Mouse (Mus musculus): ENCODE measurements around the gene Ppp2r1a. TPM values are rescaled to one million over a fixed set of nuclear protein-coding genes. Genes with fewer than 3 reads are reported as not detected.

The Ppp2r1a gene
- total RNA-seq (2023) = 286 TPM

DNA sequence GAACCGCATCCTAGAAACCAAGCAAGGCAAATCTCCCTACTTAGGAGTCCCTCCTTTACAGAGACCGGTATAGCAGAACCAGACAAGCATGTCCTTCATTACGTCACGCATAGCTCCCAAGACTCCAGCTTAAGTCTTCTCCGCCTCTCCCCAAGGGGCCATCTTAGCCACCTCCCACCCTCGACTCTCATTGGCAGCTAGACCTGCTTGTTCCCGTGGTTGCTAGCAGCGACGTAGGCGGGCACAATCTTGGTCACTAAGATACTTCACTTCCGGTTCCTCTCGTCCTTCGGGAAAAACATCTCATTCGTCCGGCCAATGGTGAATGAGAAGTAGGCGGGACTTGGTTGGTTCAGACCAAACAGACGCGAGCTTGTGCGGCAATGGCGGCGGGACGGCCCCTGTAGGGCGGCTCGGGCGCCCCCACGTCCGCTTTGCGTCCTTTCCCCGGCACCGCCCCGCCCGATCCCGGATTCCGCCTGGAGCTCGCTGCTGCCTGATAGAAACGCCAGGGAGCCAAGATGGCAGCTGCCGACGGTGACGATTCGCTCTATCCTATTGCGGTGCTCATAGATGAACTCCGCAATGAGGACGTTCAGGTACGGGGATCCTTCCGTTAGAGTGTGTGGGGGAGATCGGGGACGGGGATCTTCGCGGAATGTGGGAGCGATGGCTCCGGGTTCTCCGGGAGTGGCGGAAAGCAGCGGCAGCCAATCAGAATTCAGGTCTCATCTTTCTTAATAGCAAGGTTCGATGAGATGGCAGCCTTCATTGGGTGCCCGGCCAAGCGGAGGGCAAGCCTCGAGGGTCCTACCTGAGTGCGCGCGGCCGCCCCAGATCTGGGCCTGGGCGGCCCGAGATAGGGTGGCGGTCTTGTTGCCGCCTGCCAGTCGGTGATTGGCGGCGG, at the start of gene Ppp2r1a:
Ppp2r1a (plus strand) TSS at position 327 of the 907 bp plus-strand sequence.

DNA sequence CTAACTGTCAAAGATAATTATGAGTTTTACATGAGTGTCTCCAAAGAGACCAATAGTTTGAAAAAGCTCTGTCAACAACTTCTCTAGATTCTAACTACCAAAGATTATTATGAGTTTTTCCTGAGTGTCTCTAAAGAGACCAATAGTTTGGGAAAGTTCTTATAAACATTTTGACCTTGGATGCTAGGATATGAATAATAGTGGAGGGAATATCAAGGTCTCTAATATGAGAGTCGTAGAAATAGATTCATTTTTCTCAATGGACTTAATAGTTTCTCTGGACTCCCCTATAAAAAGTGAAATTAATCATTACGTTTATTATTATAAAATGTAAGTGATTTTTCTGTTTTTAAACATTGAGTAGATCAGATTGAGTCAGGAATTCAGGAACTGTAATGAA, 40.1 kb upstream of the Ppp2r1a start, which contains the start of gene Vmn1r231:
Vmn1r231 (minus strand) TSS at position 101 of the 400 bp plus-strand sequence.

DNA sequence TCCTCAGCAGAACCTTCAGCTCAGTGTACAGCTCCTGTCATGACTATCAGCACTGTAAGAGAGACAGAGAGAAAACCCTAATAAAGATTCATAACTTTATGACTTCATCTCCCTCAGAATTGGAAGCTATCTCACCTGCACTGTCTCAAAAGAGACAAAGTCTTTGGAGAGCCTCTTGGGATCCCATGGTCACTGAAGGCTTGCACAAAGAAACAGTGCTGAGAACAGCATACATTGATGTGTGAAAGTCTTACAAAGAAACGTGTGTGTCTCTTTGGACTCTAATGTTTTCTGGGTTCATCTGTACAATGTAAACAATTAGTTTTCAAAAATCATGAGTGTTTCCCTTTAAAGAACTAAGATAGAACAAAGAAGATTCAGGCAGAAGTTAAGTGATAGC, 25.5 kb upstream of the Ppp2r1a start, which contains the start of gene Vmn1r232:
Vmn1r232 (minus strand) TSS at position 101 of the 400 bp plus-strand sequence.

DNA sequence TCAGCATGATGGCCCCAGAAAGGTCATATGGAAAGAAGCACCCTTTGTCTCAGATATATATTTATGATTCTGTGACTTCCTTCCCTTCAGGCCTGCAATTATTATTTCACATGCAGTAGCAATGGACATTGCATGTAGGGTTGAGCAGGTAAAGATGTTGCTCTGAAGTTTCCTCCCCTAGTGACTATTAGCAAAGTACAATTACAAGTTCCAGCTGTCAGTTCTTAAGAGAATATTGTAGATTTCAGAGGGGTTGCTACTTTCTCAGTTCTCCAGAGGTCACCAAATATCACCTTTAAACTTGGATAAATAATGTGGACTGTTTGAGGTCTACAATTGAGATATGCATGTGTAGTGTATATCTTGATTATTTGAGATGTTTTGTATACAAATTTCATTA, 51.3 kb downstream of the Ppp2r1a start, which contains the start of gene Vmn1r233:
Vmn1r233 (minus strand) TSS at position 101 of the 400 bp plus-strand sequence.

DNA sequence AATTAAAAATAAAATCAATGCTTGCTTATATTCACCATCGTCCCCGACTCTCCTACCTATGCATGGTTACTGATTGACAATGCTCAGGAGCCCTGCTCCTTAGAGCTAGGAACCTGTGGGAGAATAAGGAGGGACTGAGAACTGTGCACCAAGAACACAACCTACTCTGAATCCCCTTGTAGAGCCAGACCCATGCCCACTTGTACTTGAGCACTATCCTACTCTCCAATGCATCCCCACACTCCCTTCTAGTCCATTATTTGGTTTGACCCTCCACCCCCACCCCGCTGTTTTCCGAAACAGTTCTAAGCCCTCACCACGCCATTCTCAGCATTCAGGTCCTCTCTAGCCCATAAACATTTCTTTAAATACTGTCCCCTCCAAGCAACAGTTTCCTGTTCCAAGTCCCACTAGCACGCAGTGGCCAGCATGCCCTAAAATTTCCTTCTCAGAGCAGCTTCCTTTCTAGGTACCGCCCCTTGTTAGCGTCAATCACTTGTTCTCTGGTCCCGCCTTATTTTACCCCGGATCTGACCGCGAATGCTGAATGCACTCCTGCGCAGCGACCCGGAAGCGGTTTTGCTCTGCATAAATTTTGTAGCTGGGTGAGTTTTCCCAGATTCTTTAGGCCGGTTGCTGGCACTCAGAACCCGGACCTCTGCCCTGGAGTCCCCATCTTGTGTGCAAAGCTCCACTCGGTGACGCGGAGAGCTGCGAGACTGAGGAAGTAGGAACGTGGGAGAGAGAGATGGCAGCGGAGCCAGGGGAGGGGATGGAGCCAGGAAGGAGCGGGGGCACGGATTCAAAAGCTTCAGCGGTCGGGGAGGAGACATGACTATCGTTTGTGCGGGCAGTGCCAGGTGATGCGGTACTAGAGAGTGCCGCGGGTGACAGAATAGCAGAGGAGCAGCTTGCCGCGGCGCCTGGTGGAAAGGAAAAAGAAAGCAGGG, 63.5 kb downstream of the Ppp2r1a start, which contains the start of gene Zfp160:
Zfp160 (plus strand) TSS at position 522 of the 950 bp plus-strand sequence.

Other genes starting within 250 kb of the Ppp2r1a start
- gene Vmn1r227, start 215.5 kb upstream of the Ppp2r1a start, total RNA-seq (2023) = not detected
- gene Vmn1r228, start 159.2 kb upstream of the Ppp2r1a start, total RNA-seq (2023) = not detected
- gene Vmn1r229, start 133.8 kb upstream of the Ppp2r1a start, total RNA-seq (2023) = not detected
- gene Vmn1r230, start 104.9 kb upstream of the Ppp2r1a start, total RNA-seq (2023) = not detected
- gene Vmn1r231, start 40.2 kb upstream of the Ppp2r1a start, total RNA-seq (2023) = not detected
- not detected for gene Vmn1r232, start 25.6 kb upstream of the Ppp2r1a start, total RNA-seq (2023)
- gene Vmn1r233, start 51.2 kb downstream of the Ppp2r1a start, total RNA-seq (2023) = not detected
- gene Zfp160, start 63.6 kb downstream of the Ppp2r1a start, total RNA-seq (2023) = 15.0 TPM

Data from CD4-positive naive resting alpha-beta T cell, adult 57 days (primary cell).